Mouse (Mus musculus) 3134 (cell line): ENCODE data around the gene Gm21954.

Source experiments
- DNase-seq: peaks from one replicate; pipeline ENCODE4 v3.0.0-alpha.2; 2011; ENCODE audit warnings: low spot score; ENCODE audit not compliant: insufficient read length; ENCODE audit errors: extremely low read depth

Gm21954 gene

GRCm38 (mm10) chr3:55472110-55472509, at the start of gene Gm21954:
Gm21954 (minus strand) TSS chr3:55472210.
- DNase-seq, result no peak

GRCm38 (mm10) chr3:55521776-55522175, 49.8 kb upstream of the Gm21954 start:
- no peak for DNase-seq

- DNase-seq, result peak; percentile 13
Measured at GRCm38 (mm10) chr3:55520240-55521180, 48.5 kb upstream of the Gm21954 start.

GRCm38 (mm10) chr3:55517454-55518014, 45.5 kb upstream of the Gm21954 start:
- no peak for DNase-seq

GRCm38 (mm10) chr3:55515966-55516365, 44.0 kb upstream of the Gm21954 start:
- no peak for DNase-seq

GRCm38 (mm10) chr3:55511658-55512057, 39.6 kb upstream of the Gm21954 start:
- no peak for DNase-seq

GRCm38 (mm10) chr3:55510198-55510597, 38.2 kb upstream of the Gm21954 start:
- no peak for DNase-seq

- no peak for DNase-seq
Measured at GRCm38 (mm10) chr3:55499298-55499697, 27.3 kb upstream of the Gm21954 start.

- no peak for DNase-seq
Measured at GRCm38 (mm10) chr3:55496462-55496941, 24.5 kb upstream of the Gm21954 start.

- DNase-seq, result no peak
Measured at GRCm38 (mm10) chr3:55495866-55496265, 23.9 kb upstream of the Gm21954 start.

GRCm38 (mm10) chr3:55495231-55495630, 23.2 kb upstream of the Gm21954 start:
- no peak for DNase-seq

GRCm38 (mm10) chr3:55494348-55494747, 22.3 kb upstream of the Gm21954 start:
- no peak for DNase-seq

GRCm38 (mm10) chr3:55492021-55492420, 20.0 kb upstream of the Gm21954 start:
- DNase-seq, result no peak

GRCm38 (mm10) chr3:55489231-55489990, 17.4 kb upstream of the Gm21954 start:
- no peak for DNase-seq

GRCm38 (mm10) chr3:55483328-55483727, 11.3 kb upstream of the Gm21954 start:
- no peak for DNase-seq

GRCm38 (mm10) chr3:55481140-55481539, 9.1 kb upstream of the Gm21954 start:
- DNase-seq, result no peak

GRCm38 (mm10) chr3:55479306-55479705, 7.3 kb upstream of the Gm21954 start:
- DNase-seq, result no peak

- no peak for DNase-seq
Measured at GRCm38 (mm10) chr3:55476694-55477093, 4.7 kb upstream of the Gm21954 start.

GRCm38 (mm10) chr3:55473146-55473545, 1.1 kb upstream of the Gm21954 start:
- no peak for DNase-seq

GRCm38 (mm10) chr3:55466348-55466747, 5.7 kb downstream of the Gm21954 start:
- no peak for DNase-seq

GRCm38 (mm10) chr3:55465785-55466184, 6.2 kb downstream of the Gm21954 start:
- DNase-seq, result no peak
